Mouse (Mus musculus) lung, postnatal 10 days (tissue): ENCODE measurements around the gene Klk1b8.
"Not testable (repeated sequence)": the region's sequence is repeated elsewhere in the genome, so short reads cannot be mapped to it uniquely, and the experiment has no call there.

Source experiments
- DNase-seq: peaks from one replicate; pipeline ENCODE4 v3.0.0; 2021

Klk1b8 gene

DNA sequence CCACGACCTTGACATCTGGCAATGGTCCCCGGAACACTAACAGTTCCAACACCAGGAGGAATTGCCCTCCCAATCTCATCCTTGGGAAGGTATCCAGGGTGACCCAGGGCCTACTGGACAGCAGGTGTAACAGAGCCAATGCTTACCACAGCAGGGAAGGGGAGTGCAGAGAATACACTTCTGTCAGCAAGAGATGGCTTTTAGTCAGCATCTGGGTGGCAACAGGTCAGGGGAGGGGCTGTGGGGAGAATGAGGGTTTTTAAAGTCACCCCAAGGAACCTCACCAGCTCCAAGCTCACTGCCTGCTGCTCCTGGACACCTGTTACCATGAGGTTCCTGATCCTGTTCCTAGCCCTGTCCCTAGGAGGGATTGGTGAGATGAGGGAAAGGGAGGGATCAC is at the start of gene Klk1b8:
Gene Klk1b8, plus strand, starts transcription at position 301 of the 400 bp plus-strand sequence.
- DNase-seq: no peak

GRCm38 (mm10) chr7:43914821-43915220 is 35.6 kb upstream of the Klk1b8 start:
- no peak for DNase-seq

DNA sequence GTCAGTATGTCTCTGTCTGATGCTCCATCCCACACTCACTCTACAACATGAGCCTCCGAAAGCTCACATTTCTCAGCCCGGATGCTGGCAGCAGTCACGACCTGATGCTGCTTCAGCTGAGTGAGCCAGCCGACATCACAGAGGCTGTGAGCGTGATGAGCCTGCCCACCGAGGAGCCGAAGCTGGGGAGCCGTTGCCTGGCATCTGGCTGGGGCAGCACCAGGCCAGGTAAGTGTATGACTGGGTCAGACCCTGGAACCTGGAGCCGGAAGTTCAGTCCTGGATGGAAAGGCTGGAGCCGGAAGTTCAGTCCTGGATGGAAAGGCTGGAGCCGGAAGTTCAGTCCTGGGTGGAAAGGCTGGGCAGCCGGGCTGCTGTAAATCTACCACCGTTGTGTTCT is 32.0 kb upstream of the Klk1b8 start:
- DNase-seq: no peak

DNA sequence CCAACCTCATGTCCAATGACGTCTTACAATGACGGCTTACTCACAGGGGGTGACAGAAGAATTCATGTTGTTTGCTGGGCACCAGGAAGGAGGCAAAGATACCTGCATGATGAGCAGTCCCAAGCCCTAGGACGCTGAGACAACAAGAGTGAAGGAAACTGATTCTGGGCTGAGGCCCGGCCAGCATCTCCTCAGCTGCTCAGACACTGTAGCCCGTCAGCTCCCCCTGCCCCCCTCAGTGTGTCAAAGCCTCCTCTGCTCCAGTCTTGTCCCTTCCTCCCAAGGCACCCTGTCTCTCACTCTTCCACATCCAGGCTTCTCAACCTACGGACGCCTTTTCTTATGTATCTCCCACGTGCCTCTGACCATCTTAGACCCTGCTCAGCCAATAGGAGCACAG is 31.6 kb upstream of the Klk1b8 start:
- no peak for DNase-seq

GRCm38 (mm10) chr7:43919559-43920451 is 30.7 kb upstream of the Klk1b8 start:
- peak; percentile 74 for DNase-seq

- no peak for DNase-seq
Observed at GRCm38 (mm10) chr7:43920582-43920981, 29.9 kb upstream of the Klk1b8 start.

DNA sequence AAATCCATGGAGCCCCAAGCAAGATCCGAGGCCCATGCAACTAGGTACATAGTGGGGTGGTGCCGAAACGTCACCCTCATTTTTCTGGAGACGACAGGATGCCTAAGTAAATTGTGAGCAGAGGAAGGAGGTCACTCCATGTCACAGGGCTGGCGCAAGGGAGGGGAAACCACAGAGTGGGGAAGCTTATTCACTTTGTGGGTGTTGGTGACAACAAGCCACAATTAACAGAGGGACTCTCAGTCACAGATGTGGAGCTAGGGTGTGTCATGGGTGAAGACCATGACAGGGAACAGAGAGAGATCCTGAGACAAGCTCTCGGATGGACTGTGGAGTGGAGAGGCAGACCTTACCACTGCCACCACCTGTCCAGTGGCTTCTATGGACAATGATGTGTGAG is 29.4 kb upstream of the Klk1b8 start:
- DNase-seq: no peak

DNA sequence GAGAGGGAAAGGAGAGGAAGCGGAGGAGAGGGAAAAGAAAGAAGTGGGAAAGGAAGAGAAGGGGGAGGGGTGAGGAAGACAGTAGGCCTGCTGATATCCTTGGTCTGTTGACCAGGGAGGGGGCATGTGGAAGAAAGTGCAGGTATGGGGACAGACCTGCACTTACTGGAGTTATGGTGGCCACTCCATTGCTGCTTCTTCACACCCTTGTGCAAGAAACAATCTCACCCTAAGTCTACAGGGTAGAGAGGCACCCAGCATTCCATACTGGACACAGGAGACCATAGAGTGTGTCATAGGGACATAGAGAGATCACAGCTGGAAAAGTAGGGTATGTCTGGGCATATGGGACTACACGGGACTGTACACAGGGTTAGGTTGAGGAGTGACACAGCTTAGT is 28.5 kb upstream of the Klk1b8 start:
- no peak for DNase-seq

DNA sequence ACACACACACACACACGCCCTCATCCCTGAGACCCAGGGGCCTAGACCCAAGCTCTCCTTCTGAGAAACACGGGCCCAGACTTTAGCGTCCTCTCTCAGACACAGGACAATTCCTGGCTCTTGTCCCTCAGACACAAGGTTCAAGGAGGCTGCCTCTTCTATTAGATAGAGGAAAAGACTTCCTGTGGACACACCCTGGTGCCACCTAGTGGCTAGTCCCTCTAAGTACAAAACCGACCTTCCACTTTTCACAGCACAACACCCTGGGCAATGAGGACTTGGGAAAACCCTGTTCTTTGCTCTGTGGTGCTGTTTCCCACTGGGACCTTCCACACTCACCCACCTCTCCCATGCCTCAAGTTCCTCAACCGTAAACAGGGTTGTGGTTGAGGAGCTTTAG is 24.5 kb upstream of the Klk1b8 start:
- no peak for DNase-seq

DNA sequence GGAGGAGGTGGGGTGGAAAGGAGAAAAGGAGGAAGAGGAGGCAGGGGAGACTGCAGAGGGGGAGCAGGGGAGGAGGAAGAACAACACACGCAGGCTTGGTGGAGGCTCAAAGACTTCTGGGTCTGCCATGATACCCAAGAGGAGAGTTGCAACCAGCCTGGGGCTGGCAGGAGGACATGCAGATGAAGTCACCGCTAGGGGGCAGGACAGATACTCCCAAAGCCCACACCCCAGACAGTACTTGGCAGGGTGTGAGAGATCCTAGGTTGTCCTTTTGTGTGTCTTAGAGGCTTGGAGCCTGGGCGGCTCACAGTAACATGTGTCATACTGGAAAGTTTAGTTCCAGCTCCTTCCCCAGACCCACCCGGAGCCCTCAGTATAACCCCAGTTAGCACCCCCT is 21.9 kb upstream of the Klk1b8 start:
- DNase-seq: no peak

DNA sequence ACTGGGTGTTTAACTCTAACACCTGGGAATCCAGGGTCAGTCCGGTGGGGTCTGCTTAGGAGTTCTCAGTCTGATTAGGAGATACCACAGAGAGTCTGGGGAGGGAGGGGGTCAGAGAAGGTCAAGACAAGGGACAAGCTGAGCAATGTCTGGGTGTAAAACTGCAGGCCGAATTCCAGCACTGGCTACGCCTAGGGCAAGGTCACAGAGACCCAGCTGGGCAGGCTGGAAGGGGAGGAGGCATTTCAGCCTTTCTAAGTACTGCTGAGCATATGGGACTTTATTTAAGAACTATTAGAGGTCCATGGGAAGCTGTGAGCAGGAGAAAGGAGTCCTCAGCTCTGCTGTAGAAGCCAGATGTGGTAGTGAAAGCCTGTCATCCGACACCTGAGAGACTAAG is 18.1 kb upstream of the Klk1b8 start:
- no peak for DNase-seq

DNA sequence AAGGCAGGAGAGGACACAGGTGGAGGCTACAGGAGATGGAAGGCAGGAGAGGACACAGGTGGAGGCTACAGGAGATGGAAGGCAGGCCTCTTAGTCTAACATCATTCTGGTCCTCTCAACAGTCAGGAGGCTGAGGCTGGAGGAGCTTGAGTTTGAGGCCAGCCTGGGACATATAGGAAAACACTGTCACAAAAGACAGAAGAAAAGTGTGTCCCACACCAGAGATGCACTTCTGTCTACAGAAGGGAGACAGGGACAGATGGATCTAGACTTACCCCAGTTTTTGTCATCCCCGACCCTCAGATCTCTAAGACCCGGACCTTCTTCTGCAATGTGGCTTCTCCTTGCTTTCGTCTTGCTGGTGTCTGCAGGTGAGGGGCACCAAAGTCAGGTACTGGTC is 17.0 kb upstream of the Klk1b8 start, which contains the start of gene Klk15:
Gene Klk15, plus strand, starts transcription at position 301 of the 400 bp plus-strand sequence.
- DNase-seq: no peak

- no peak for DNase-seq
Observed at GRCm38 (mm10) chr7:43934747-43935146, 15.7 kb upstream of the Klk1b8 start.

GRCm38 (mm10) chr7:43936551-43936950 is 13.9 kb upstream of the Klk1b8 start:
- DNase-seq: no peak

GRCm38 (mm10) chr7:43942293-43942692 is 8.2 kb upstream of the Klk1b8 start:
- DNase-seq: not testable (repeated sequence)

DNA sequence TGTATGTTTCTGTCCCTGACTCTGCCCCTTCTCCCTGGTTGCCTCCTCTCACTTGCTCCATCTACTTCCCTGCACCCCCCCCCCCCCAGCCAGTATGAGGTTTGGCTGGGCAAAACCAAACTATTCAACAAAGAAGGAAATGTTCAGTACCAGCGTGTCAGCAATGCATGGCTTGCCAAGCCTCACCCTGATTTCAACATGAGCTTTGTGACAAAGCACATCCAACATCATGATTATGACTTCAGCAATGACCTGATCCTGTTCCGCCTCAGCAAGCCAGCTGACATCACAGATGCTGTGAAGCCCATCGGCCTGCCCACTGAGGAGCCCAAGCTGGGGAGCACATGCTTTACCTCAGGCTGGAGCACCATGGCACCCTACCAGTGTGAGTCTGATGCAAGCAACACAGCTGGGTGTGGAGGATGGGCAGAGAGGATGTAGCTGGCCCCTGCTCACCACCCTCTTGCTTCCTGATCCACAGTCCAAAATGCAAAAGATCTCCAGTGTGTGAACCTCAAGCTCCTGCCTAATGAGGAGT is 5.7 kb upstream of the Klk1b8 start:
- no peak for DNase-seq

DNA sequence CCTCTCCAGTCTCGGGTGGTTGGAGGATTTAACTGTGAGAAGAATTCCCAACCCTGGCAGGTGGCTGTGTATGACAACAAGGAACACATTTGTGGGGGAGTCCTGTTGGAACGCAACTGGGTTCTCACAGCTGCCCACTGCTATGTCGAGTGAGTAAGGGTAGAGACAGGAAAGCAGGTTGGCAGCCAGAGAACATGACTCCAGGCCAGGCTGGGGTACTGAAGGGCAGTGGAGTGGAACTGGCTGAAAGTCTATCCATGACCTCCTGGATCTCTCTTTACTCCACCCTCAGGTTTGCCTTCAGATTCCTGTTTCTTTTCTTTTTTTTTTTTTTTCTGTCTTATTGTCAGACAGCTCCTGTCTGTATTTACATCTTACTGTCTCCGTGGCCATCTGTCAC is 2.2 kb downstream of the Klk1b8 start:
- no peak for DNase-seq

DNA sequence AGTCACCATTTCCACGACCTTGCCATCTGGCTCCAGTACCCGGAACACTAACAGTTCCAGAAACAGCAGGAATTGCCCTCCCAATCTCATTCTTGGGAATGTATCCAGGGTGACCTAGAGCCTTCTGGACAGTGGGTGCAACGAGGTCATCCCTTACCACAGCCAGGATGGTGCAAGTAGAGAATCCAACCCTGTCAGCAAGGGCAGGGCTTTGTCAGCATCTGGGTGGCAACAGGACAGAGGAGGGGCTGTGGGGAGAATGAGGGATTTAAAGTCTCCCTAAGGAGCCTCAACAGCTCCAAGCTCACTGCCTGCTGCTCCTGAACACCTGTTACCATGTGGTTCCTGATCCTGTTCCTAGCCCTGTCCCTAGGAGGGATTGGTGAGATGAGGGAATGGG is 16.0 kb downstream of the Klk1b8 start, which contains the start of gene Klk1b1:
Gene Klk1b1, plus strand, starts transcription at position 301 of the 400 bp plus-strand sequence.
- no peak for DNase-seq

GRCm38 (mm10) chr7:43967058-43967457 is 16.6 kb downstream of the Klk1b8 start:
- DNase-seq: no peak

DNA sequence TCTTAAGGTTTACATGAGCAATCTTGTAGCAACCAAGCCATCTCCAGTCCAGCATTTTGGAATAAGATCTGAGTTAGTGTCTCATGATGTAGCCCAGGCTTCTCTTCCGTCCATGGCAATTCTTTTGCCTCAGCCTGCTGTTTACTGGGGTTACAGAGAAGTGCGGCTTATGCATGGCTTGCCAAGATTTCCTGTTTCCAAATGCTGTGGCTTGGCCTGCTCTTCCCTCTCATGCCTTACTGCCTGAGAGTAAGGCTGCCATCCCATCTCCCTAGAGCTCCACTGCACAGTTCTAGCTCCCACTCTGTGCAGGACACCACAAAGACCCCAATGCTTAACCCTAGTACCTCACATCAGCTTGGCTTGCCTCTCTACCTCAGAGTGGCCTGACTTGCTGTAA is 17.1 kb downstream of the Klk1b8 start:
- DNase-seq: no peak

- not testable (repeated sequence) for DNase-seq
Observed at GRCm38 (mm10) chr7:43975761-43976160, 25.3 kb downstream of the Klk1b8 start, which contains the start of gene Klk1b9. Gene Klk1b9, plus strand, starts transcription at chr7:43976061.

- DNase-seq: no peak
Observed at GRCm38 (mm10) chr7:43985657-43986056, 35.2 kb downstream of the Klk1b8 start.

- DNase-seq: not testable (repeated sequence)
Observed at GRCm38 (mm10) chr7:43994821-43995220, 44.4 kb downstream of the Klk1b8 start.

GRCm38 (mm10) chr7:43995577-43995976 is 45.1 kb downstream of the Klk1b8 start, which contains the start of gene Klk1b11:
Gene Klk1b11, plus strand, starts transcription at chr7:43995877.
- not testable (repeated sequence) for DNase-seq
